Mouse (Mus musculus): Measurements from ENCODE around the gene D17H6S53E.

- TF ChIP-seq POLR2A (IDR thresholded peaks at IDR 0.05; ENCODE audit: insufficient read depth, low read length) = no peak
- no peak for TF ChIP-seq CTCF (IDR thresholded peaks at IDR 0.05; ENCODE audit: low read depth, low read length)
- TF ChIP-seq EP300 (IDR thresholded peaks at IDR 0.05; ENCODE audit: insufficient read depth, low read depth, low read length) = no peak
These were observed 38.0 kb upstream of the D17H6S53E start for GRCm38 (mm10) chr17:35088151-35088550.
